Mouse (Mus musculus) limb, embryonic 14.5 days (tissue): ENCODE data around the gene Sptb. TPM values are rescaled to one million over a fixed set of nuclear protein-coding genes. Genes with fewer than 3 reads are reported as not detected.
A peak's percentile ranks its signal among the peaks of the same experiment; 100 is the strongest.

Source experiments
- ATAC-seq: fragments of 200-750 bp; cut with Nextera tagmentation; 2 replicates; pipeline ENCODE4 v1.8.0; 2017; ENCODE audit warnings: low read depth, moderate number of reproducible peaks, moderate TSS enrichment; ENCODE audit not compliant: low FRiP score
- DNase-seq: peaks from one replicate; pipeline ENCODE4 v3.0.0-alpha.2; 2015; ENCODE audit warnings: low spot score
- H3K27ac ChIP-seq: fragments of 300-500 bp; sonication (generic); replicated peaks from 2 replicates; pipeline ENCODE4 v1.5.1; 2014; ENCODE audit warnings: low read depth, mild to moderate bottlenecking, low read length, moderate library complexity, mixed read lengths
- H3K27me3 ChIP-seq: fragments of 300-500 bp; sonication (generic); 2 replicates; pipeline ENCODE4 v1.6.1; 2014; ENCODE audit warnings: low read length, mixed read lengths; ENCODE audit not compliant: control insufficient read depth, insufficient read depth
- H3K36me3 ChIP-seq: fragments of 300-500 bp; sonication (generic); 2 replicates; pipeline ENCODE4 v1.6.1; 2014; ENCODE audit warnings: mild to moderate bottlenecking, low read length, moderate library complexity, mixed read lengths; ENCODE audit not compliant: control insufficient read depth, insufficient read depth
- H3K4me1 ChIP-seq: fragments of 300-500 bp; sonication (generic); 2 replicates; pipeline ENCODE4 v1.6.1; 2014; ENCODE audit warnings: antibody characterized with exemption, low read length, mixed read lengths; ENCODE audit not compliant: control insufficient read depth, insufficient read depth
- H3K4me2 ChIP-seq: fragments of 300-500 bp; sonication (generic); replicated peaks from 2 replicates; pipeline ENCODE4 v1.6.1; 2014; ENCODE audit warnings: low read depth, mild to moderate bottlenecking, low read length, moderate library complexity; ENCODE audit not compliant: severe bottlenecking
- H3K4me3 ChIP-seq: fragments of 300-500 bp; sonication (generic); replicated peaks from 2 replicates; pipeline ENCODE4 v1.5.1; 2014; ENCODE audit warnings: low read length
- H3K9ac ChIP-seq: fragments of 300-500 bp; sonication (generic); 2 replicates; pipeline ENCODE4 v1.6.1; 2014; ENCODE audit warnings: mild to moderate bottlenecking, low read depth, low read length, moderate library complexity; ENCODE audit not compliant: severe bottlenecking
- H3K9me3 ChIP-seq: fragments of 300-500 bp; sonication (generic); 2 replicates; pipeline ENCODE4 v1.6.1; 2016; ENCODE audit warnings: low read length; ENCODE audit not compliant: control insufficient read depth
- POLR2A ChIP-seq: fragments of 200-500 bp; IDR thresholded peaks from 2 replicates; pipeline ENCODE4 v1.8.0; 2012; ENCODE audit warnings: inconsistent platforms, mild to moderate bottlenecking, moderate library complexity, borderline replicate concordance; ENCODE audit not compliant: insufficient read depth, insufficient read length; ENCODE audit errors: extremely low read depth
- WGBS: fragments of 180-500 bp; shearing (Covaris S2); extraction: QIAGEN DNeasy Blood & Tissue Kit; methylation state at CpG from one replicate; pipeline ENCODE4 v1.1.7; 2014; 5-methylcytosine and 5-hydroxymethylcytosine counted together
- microRNA-seq: library from miRNA; unstranded; fragments of <30 nt; microRNA quantifications from one replicate; pipeline ENCODE4, GENCODE M21; 2016
- polyA plus RNA-seq, 2 experiments: library from polyadenylated mRNA; depleted of rRNA in 1 of 2; stranded (reverse) in 1 of 2; unstranded in 1 of 2; fragments of >200 nt; fragmentation: Nextera tagmentation in 1 of 2; extraction: Ambion mirVana in 1 of 2; gene quantifications; 2 replicates each; pipeline versions ENCODE4 v1.2.1 to v1.2.3; 2012 to 2014

Sptb gene
- polyA plus RNA-seq, 2 experiments, result 1.3 to 1.5 TPM

- H3K9ac ChIP-seq, result peak overlapping the region; percentile 79; the same call in 1 of the 2 replicates
These were observed 178.1 kb downstream of the Sptb start for GRCm38 (mm10) chr12:76531986-76532925.

DNA sequence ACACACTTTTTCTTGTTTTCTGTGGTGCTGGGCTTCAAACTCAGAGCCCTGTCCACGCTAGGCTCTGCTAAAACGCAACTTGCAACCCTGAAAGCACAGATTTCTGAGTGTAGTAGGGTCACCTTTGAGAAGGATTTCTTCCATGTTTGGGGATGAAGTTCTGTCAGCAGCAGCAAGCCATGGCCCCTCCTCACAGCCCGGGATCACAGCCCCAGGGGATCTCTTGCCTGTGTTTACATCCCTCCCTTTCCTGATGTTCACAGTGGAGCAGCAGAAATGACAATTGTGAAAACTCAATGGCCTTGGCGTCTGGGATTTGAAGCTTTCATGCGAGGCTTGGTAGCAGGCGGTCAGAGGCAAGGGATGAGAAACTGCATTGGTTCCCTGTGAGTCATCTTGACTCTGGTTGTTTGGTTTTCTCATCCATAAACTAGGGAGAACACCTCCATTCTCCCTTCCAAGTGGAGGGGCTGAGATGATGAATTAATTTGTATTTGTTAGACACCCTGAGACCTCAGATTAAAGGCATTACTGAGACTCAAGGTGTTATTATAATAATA is 179.7 kb downstream of the Sptb start, which contains the start of gene Plekhg3:
Plekhg3 (plus strand) TSS at position 312 of the 560 bp plus-strand sequence.
- Histone ChIP-seq H3K4me3 (no peak within 1 kb of the TSS), H3K27me3 (peaks cover 14% of the 10 kb centered on the region), H3K27ac (no peak within 1 kb of the TSS), H3K4me2 (no peak within 1 kb of the TSS), H3K9ac (no peak within 1 kb of the TSS), H3K9me3 (no peaks in the 10 kb centered on the region), H3K4me1 (peaks cover 25% of the 10 kb centered on the region), H3K36me3 (no peaks in the 10 kb centered on the region)
- WGBS, result 45% methylated on average over 6 of the region's 6 CpGs
- no peak for DNase-seq
- no peak for TF ChIP-seq POLR2A
- no peak for ATAC-seq

More at GRCm38 (mm10) chr12:76531986-76532925, 178.1 kb downstream of the Sptb start:
- ATAC-seq (no peak), DNase-seq (no peak)
- WGBS, result 2% methylated on average over 19 of the region's 19 CpGs
- Histone ChIP-seq H3K27ac (no peak overlapping the region), H3K4me1 (peaks cover 28% of the 10 kb centered on the region), H3K4me3 (peak overlapping the region; percentile 79), H3K9me3 (no peaks in the 10 kb centered on the region), H3K36me3 (no peaks in the 10 kb centered on the region), H3K4me2 (peak overlapping the region; percentile 99), H3K27me3 (peaks cover 14% of the 10 kb centered on the region)
- no peak for TF ChIP-seq POLR2A

Small RNA genes within 50 kb of the gene (microRNA-seq; reads per million reads assigned to microRNA genes)
- gene Mir5135, result not detected

Other genes starting within 250 kb of the Sptb start
- gene Plekhg3, start 179.7 kb downstream of the Sptb start, polyA plus RNA-seq (2012; rRNA removed), result 22.7 and 23.7 TPM in 2 replicates
- gene Plekhg3, start 179.7 kb downstream of the Sptb start, polyA plus RNA-seq (2014; fragmentation: Nextera tagmentation; extraction: Ambion mirVana), result 5.6 and 7.9 TPM in 2 replicates
- gene Churc1, start 55.0 kb upstream of the Sptb start, polyA plus RNA-seq (2012; rRNA removed), result 43.6 and 47.4 TPM in 2 replicates
- gene Churc1, start 55.0 kb upstream of the Sptb start, polyA plus RNA-seq (2014; fragmentation: Nextera tagmentation; extraction: Ambion mirVana), result 93.1 and 104 TPM in 2 replicates
- 42.9 and 50.9 TPM in 2 replicates for gene Fntb, start 55.0 kb upstream of the Sptb start, polyA plus RNA-seq (2012; rRNA removed)
- gene Fntb, start 55.0 kb upstream of the Sptb start, polyA plus RNA-seq (2014; fragmentation: Nextera tagmentation; extraction: Ambion mirVana), result 47.6 and 51.5 TPM in 2 replicates
- 0.13 and 0.20 TPM in 2 replicates for gene Gpx2, start 85.0 kb upstream of the Sptb start, polyA plus RNA-seq (2012; rRNA removed)
- not detected in 2 replicates for gene Gpx2, start 85.0 kb upstream of the Sptb start, polyA plus RNA-seq (2014; fragmentation: Nextera tagmentation; extraction: Ambion mirVana)
- 22.2 and 23.3 TPM in 2 replicates for gene Rab15, start 112.4 kb upstream of the Sptb start, polyA plus RNA-seq (2012; rRNA removed)
- gene Rab15, start 112.4 kb upstream of the Sptb start, polyA plus RNA-seq (2014; fragmentation: Nextera tagmentation; extraction: Ambion mirVana), result 22.2 and 24.9 TPM in 2 replicates